Mouse (Mus musculus) frontal cortex, postnatal 25 days (tissue): ENCODE measurements around the gene Olfr169.
"Not testable (repeated sequence)": the region's sequence is repeated elsewhere in the genome, so short reads cannot be mapped to it uniquely, and the experiment has no call there.

Experiments
- DNase-seq, 2 experiments: peaks; one replicate each; pipeline ENCODE4 v3.0.0; 2022; ENCODE audit warnings: low spot score in 2 of 2

Gene Olfr169

GRCm38 (mm10) chr16:19571709-19572108 lies at the start of gene Olfr169:
Olfr169 (minus strand) TSS chr16:19571809.
- not testable (repeated sequence) for DNase-seq

- not testable (repeated sequence) for DNase-seq
These were observed 40.2 kb upstream of the Olfr169 start, which contains the start of gene Olfr170 for GRCm38 (mm10) chr16:19611782-19612181. Olfr170 (minus strand) TSS chr16:19611882.

GRCm38 (mm10) chr16:19603166-19603565 lies 31.6 kb upstream of the Olfr169 start:
- no peak for DNase-seq

- DNase-seq, result not testable (repeated sequence)
These were observed 18.2 kb downstream of the Olfr169 start for GRCm38 (mm10) chr16:19553429-19553828.

GRCm38 (mm10) chr16:19552246-19552645 lies 19.4 kb downstream of the Olfr169 start:
- DNase-seq, result not testable (repeated sequence)

- no peak for DNase-seq
These were observed 36.2 kb downstream of the Olfr169 start, which contains the start of gene Olfr168 for GRCm38 (mm10) chr16:19535455-19535854. Olfr168 (minus strand) TSS chr16:19535555.

GRCm38 (mm10) chr16:19522166-19522565 lies 49.4 kb downstream of the Olfr169 start, which contains the start of gene Olfr167:
Olfr167 (minus strand) TSS chr16:19522266.
- DNase-seq, result no peak
